Mouse (Mus musculus) right cerebral cortex, postnatal 14 days (tissue): Measurements from ENCODE around the gene Cspg4.
"Not testable (repeated sequence)": the region's sequence is repeated elsewhere in the genome, so short reads cannot be mapped to it uniquely, and the experiment has no call there.

Experiments
- DNase-seq: peaks from one replicate; pipeline ENCODE4 v3.0.0; 2022

The Cspg4 gene

GRCm38 (mm10) chr9:56893313-56893712 lies 28.5 kb downstream of the Cspg4 start:
- DNase-seq = no peak

GRCm38 (mm10) chr9:56894006-56894405 lies 29.2 kb downstream of the Cspg4 start:
- peak; percentile 62 for DNase-seq

GRCm38 (mm10) chr9:56896779-56897178 lies 31.9 kb downstream of the Cspg4 start:
- no peak for DNase-seq

- DNase-seq = no peak
These were observed 34.6 kb downstream of the Cspg4 start for GRCm38 (mm10) chr9:56899409-56899808.

- no peak for DNase-seq
These were observed 35.2 kb downstream of the Cspg4 start for GRCm38 (mm10) chr9:56900060-56900459.

GRCm38 (mm10) chr9:56900571-56900970 lies 35.7 kb downstream of the Cspg4 start:
- no peak for DNase-seq

GRCm38 (mm10) chr9:56901187-56901586 lies 36.4 kb downstream of the Cspg4 start:
- no peak for DNase-seq

- no peak for DNase-seq
These were observed 38.8 kb downstream of the Cspg4 start for GRCm38 (mm10) chr9:56903662-56904061.

- DNase-seq = no peak
These were observed 42.7 kb downstream of the Cspg4 start for GRCm38 (mm10) chr9:56907549-56907948.

GRCm38 (mm10) chr9:56909991-56910390 lies 45.2 kb downstream of the Cspg4 start:
- not testable (repeated sequence) for DNase-seq

- no peak for DNase-seq
These were observed 46.2 kb downstream of the Cspg4 start for GRCm38 (mm10) chr9:56911017-56911416.

GRCm38 (mm10) chr9:56913991-56914390 lies 49.2 kb downstream of the Cspg4 start:
- no peak for DNase-seq

GRCm38 (mm10) chr9:56915116-56915515 lies 50.3 kb downstream of the Cspg4 start:
- DNase-seq = no peak

- DNase-seq = no peak
These were observed 51.0 kb downstream of the Cspg4 start for GRCm38 (mm10) chr9:56915695-56916410.

GRCm38 (mm10) chr9:56917131-56917530 lies 52.3 kb downstream of the Cspg4 start:
- DNase-seq = no peak

GRCm38 (mm10) chr9:56918466-56918865 lies 53.6 kb downstream of the Cspg4 start:
- no peak for DNase-seq

- DNase-seq = no peak
These were observed 57.9 kb downstream of the Cspg4 start for GRCm38 (mm10) chr9:56922746-56923145.

GRCm38 (mm10) chr9:56923841-56924650 lies 59.2 kb downstream of the Cspg4 start:
- DNase-seq = no peak

GRCm38 (mm10) chr9:56924651-56925027 lies 59.8 kb downstream of the Cspg4 start:
- peak; percentile 54 for DNase-seq

GRCm38 (mm10) chr9:56925291-56926024 lies 60.6 kb downstream of the Cspg4 start:
- DNase-seq = no peak

GRCm38 (mm10) chr9:56926025-56926360 lies 61.2 kb downstream of the Cspg4 start:
- no peak for DNase-seq

- no peak for DNase-seq
These were observed 61.6 kb downstream of the Cspg4 start for GRCm38 (mm10) chr9:56926387-56926786.

- no peak for DNase-seq
These were observed 62.6 kb downstream of the Cspg4 start for GRCm38 (mm10) chr9:56927191-56928012.
